In genomic region chr9:103996496-103996895, GRCm38 (mm10) we compare ENCODE assay signal across 9 mouse cellular contexts. TPM values are rescaled to one million over a fixed set of nuclear protein-coding genes. Genes with fewer than 3 reads are reported as not detected.
DNase-seq lines count a peak whose midpoint lies in the region; ATAC-seq lines count a peak whose summit lies in the region.
"Had no signal": no experiment of that assay in that cellular context is flagged by ENCODE, and none has a peak within 500 bp of the region (broad histone marks: within the 10 kb centered on the region; RNA-seq: fewer than 3 reads in every experiment).

No protein-coding gene starts in this region.

- no peaks in the 10 kb centered on the region for H3K36me3 ChIP-seq in hindbrain, embryonic 14.5 days (replicated peaks; ENCODE audit: control insufficient read depth, insufficient read depth)
- no peaks in the 10 kb centered on the region for H3K36me3 ChIP-seq in hindbrain, embryonic 12.5 days
- H3K36me3 ChIP-seq: lung, embryonic 15.5 days had no signal

- no peak for ATAC-seq in hindbrain, embryonic 14.5 days (ENCODE audit: low FRiP score)
- ATAC-seq in hindbrain, embryonic 12.5 days (ENCODE audit: low FRiP score): no peak
- ATAC-seq in megakaryocyte-erythroid progenitor cell, adult 5-6 weeks (replicated peaks; ENCODE audit: low FRiP score, low TSS enrichment, poor library complexity, severe bottlenecking): peak; percentile 67; the same call in 1 of the 2 replicates

- no peaks in the 10 kb centered on the region for H3K9me3 ChIP-seq in hindbrain, embryonic 14.5 days (ENCODE audit: control insufficient read depth, low read length)
- H3K9me3 ChIP-seq in hindbrain, embryonic 12.5 days (replicated peaks): no peaks in the 10 kb centered on the region
- H3K9me3 ChIP-seq: lung, embryonic 15.5 days had no signal

- no peak overlapping the region for H3K4me2 ChIP-seq in hindbrain, embryonic 14.5 days (replicated peaks)
- no peak overlapping the region for H3K4me2 ChIP-seq in hindbrain, embryonic 12.5 days (replicated peaks)
- H3K4me2 ChIP-seq: lung, embryonic 15.5 days had no signal

- H3K9ac ChIP-seq in hindbrain, embryonic 14.5 days: no peak overlapping the region
- H3K9ac ChIP-seq in hindbrain, embryonic 12.5 days: no peak overlapping the region
- H3K9ac ChIP-seq: lung, embryonic 15.5 days had no signal

- H3K4me3 ChIP-seq in hindbrain, embryonic 14.5 days (replicated peaks; ENCODE audit: low read length): no peak overlapping the region
- H3K4me3 ChIP-seq in hindbrain, embryonic 12.5 days: no peak overlapping the region
- H3K4me3 ChIP-seq: lung, embryonic 15.5 days had no signal

- peaks cover 2% of the 10 kb centered on the region; the same call in 1 of the 2 replicates for H3K4me1 ChIP-seq in hindbrain, embryonic 14.5 days (replicated peaks; ENCODE audit: control insufficient read depth, insufficient read depth, low read length)
- peaks cover 2% of the 10 kb centered on the region; the same call in 1 of the 2 replicates for H3K4me1 ChIP-seq in hindbrain, embryonic 12.5 days

- WGBS in hindbrain, embryonic 14.5 days: 8% methylated on average over 2 of the region's 2 CpGs
- 7% methylated on average over 2 of the region's 2 CpGs for WGBS in hindbrain, embryonic 12.5 days

- H3K27ac ChIP-seq in hindbrain, embryonic 14.5 days: no peak overlapping the region
- no peak overlapping the region for H3K27ac ChIP-seq in hindbrain, embryonic 12.5 days
- H3K27ac ChIP-seq: lung, embryonic 15.5 days had no signal

- DNase-seq in hindbrain, embryonic 14.5 days (ENCODE audit: low spot score): peak; percentile 87
- peak; percentile 38 for DNase-seq in right cerebral cortex, adult 18-20 months
- DNase-seq in right cerebral cortex, postnatal 25 days: no peak
- peak; percentile 63 for DNase-seq in R1 (ENCODE audit: low read depth, low spot score)
- peak; percentile 85 for DNase-seq in embryo, embryonic 10 days (ENCODE audit: low spot score)
- no peak for DNase-seq in urinary bladder, postnatal 4 days (ENCODE audit: low spot score in 2 of 2)

- H3K27me3 ChIP-seq in hindbrain, embryonic 14.5 days (ENCODE audit: control insufficient read depth, insufficient read depth, low read length): 0 out of 2 replicates have a peak, but pooled peaks cover 5% of the 10 kb centered on the region
- H3K27me3 ChIP-seq in hindbrain, embryonic 12.5 days: peaks cover 6% of the 10 kb centered on the region; the same call in 1 of the 2 replicates
- H3K27me3 ChIP-seq: lung, embryonic 15.5 days had no signal

RNA-seq across cellular contexts. Expression of gene Nphp3, which starts 5.8 kb away (rescaled TPM):
- 2.6 and 4.3 TPM in 2 replicates for polyA plus RNA-seq in hindbrain, embryonic 14.5 days (2014; fragmentation: Nextera tagmentation; extraction: Ambion mirVana)
- 6.6 and 7.3 TPM in 2 replicates for polyA plus RNA-seq in hindbrain, embryonic 12.5 days (2016; fragmentation: Nextera tagmentation; extraction: Ambion mirVana)
- 8.2 and 9.3 TPM in 2 replicates for total RNA-seq in megakaryocyte-erythroid progenitor cell, adult 5-6 weeks (2014; fragmentation: Nextera tagmentation)
- 3.7 and 6.4 TPM in 2 replicates for total RNA-seq in megakaryocyte-erythroid progenitor cell, adult 5-6 weeks (2017)

RNA-seq across cellular contexts. Expression of gene Gm28305, which starts 44.0 kb away (rescaled TPM):
- polyA plus RNA-seq in hindbrain, embryonic 14.5 days (2014; fragmentation: Nextera tagmentation; extraction: Ambion mirVana): not detected in 2 replicates
- polyA plus RNA-seq in hindbrain, embryonic 12.5 days (2016; fragmentation: Nextera tagmentation; extraction: Ambion mirVana): not detected in 2 replicates
- total RNA-seq in megakaryocyte-erythroid progenitor cell, adult 5-6 weeks (2014; fragmentation: Nextera tagmentation): 8.2 TPM in 1 of 2 replicates, not detected in the other
- total RNA-seq in megakaryocyte-erythroid progenitor cell, adult 5-6 weeks (2017): not detected in 2 replicates
- polyA plus RNA-seq: lung, embryonic 15.5 days had no signal

Comparison
In these comparisons a context has a peak if more than half of its experiments do, and no peak if none do; other contexts are left out.
1. DNase-seq: peak in hindbrain, embryonic 14.5 days (single experiment), right cerebral cortex, adult 18-20 months (single experiment), R1 (single experiment) and embryo, embryonic 10 days (single experiment); none in right cerebral cortex, postnatal 25 days (single experiment) and urinary bladder, postnatal 4 days (0 of 2).